Mouse (Mus musculus) myocyte (in vitro differentiated cells): ENCODE results near the gene Sbf2. TPM values are rescaled to one million over a fixed set of nuclear protein-coding genes. Genes with fewer than 3 reads are reported as not detected.
A peak's percentile ranks its signal among the peaks of the same experiment; 100 is the strongest.

Experiments
- H3K27me3 ChIP-seq: one replicate; pipeline ENCODE4 v1.6.1; 2011; ENCODE audit not compliant: control insufficient read depth, insufficient read depth, insufficient read length
- H3K36me3 ChIP-seq: one replicate; pipeline ENCODE4 v1.6.1; 2011; ENCODE audit not compliant: control insufficient read depth, insufficient read depth
- H3K4me2 ChIP-seq: one replicate; pipeline ENCODE4 v1.6.1; 2011; ENCODE audit warnings: low read depth, control low read depth
- H3K4me3 ChIP-seq: one replicate; pipeline ENCODE4 v1.5.1; 2011; ENCODE audit warnings: mild to moderate bottlenecking, control low read depth, moderate library complexity
- H3K79me2 ChIP-seq: one replicate; pipeline ENCODE4 v1.6.1; 2011; ENCODE audit not compliant: control insufficient read depth, insufficient read depth
- H3ac ChIP-seq: one replicate; pipeline ENCODE4 v1.6.1; 2011; ENCODE audit not compliant: control insufficient read depth, insufficient read length
- CEBPB ChIP-seq: IDR thresholded peaks from 2 replicates; pipeline ENCODE4 v1.6.1; 2011; ENCODE audit warnings: mild to moderate bottlenecking, moderate library complexity; ENCODE audit not compliant: poor library complexity, insufficient read depth, severe bottlenecking
- E2F4 ChIP-seq: IDR thresholded peaks from one replicate; pipeline ENCODE4 v1.6.1; 2011; ENCODE audit warnings: mild to moderate bottlenecking, control low read depth, moderate library complexity; ENCODE audit not compliant: insufficient read depth
- MAX ChIP-seq: IDR thresholded peaks from one replicate; pipeline ENCODE4 v1.6.1; 2011; ENCODE audit warnings: low read depth, mild to moderate bottlenecking, control low read depth
- MYOD1 ChIP-seq, 3 experiments: IDR thresholded peaks; one replicate each; pipeline ENCODE4 v1.6.1; 2011; ENCODE audit warnings: control low read depth in 2 of 3, low read depth in 2 of 3, mild to moderate bottlenecking in 2 of 3, moderate library complexity in 1 of 3; ENCODE audit not compliant: insufficient read length in 2 of 3, control insufficient read depth in 1 of 3
- MYOG ChIP-seq, 3 experiments: IDR thresholded peaks; one replicate each; pipeline ENCODE4 v1.6.1; 2011; ENCODE audit warnings: control low read depth in 2 of 3, low read depth in 2 of 3, mild to moderate bottlenecking in 2 of 3; ENCODE audit not compliant: insufficient read length in 2 of 3, control insufficient read depth in 1 of 3, insufficient read depth in 1 of 3
- POLR2A ChIP-seq: IDR thresholded peaks from one replicate; pipeline ENCODE4 v1.6.1; 2011; ENCODE audit warnings: low read depth, mild to moderate bottlenecking, control low read depth, moderate library complexity; ENCODE audit not compliant: insufficient read length
- POLR2AphosphoS2 ChIP-seq: IDR thresholded peaks from one replicate; pipeline ENCODE4 v1.6.1; 2011; ENCODE audit warnings: low read depth, control low read depth; ENCODE audit not compliant: insufficient read length
- REST ChIP-seq: IDR thresholded peaks from one replicate; pipeline ENCODE4 v1.6.1; 2011; ENCODE audit warnings: mild to moderate bottlenecking, control low read depth, moderate library complexity; ENCODE audit not compliant: insufficient read depth, insufficient read length
- SRF ChIP-seq: IDR thresholded peaks from one replicate; pipeline ENCODE4 v1.6.1; 2011; ENCODE audit warnings: low read depth; ENCODE audit not compliant: control insufficient read depth, insufficient read length
- TCF12 ChIP-seq: IDR thresholded peaks from one replicate; pipeline ENCODE4 v1.6.1; 2011; ENCODE audit warnings: mild to moderate bottlenecking, control low read depth; ENCODE audit not compliant: poor library complexity, insufficient read depth, severe bottlenecking
- TCF3 ChIP-seq: IDR thresholded peaks from one replicate; pipeline ENCODE4 v1.6.1; 2011; ENCODE audit warnings: low read depth, control low read depth; ENCODE audit not compliant: insufficient read length
- USF1 ChIP-seq: IDR thresholded peaks from one replicate; pipeline ENCODE4 v1.6.1; 2011; ENCODE audit warnings: low read depth, mild to moderate bottlenecking, control low read depth, moderate library complexity
- polyA plus RNA-seq: library from polyadenylated mRNA; unstranded; fragments of >200 nt; fragmentation: generic; extraction: Trizol; gene quantifications from one replicate; pipeline ENCODE4 v1.2.1, GENCODE M21; 2012; ENCODE audit warnings: missing spikeins

Gene Sbf2
- polyA plus RNA-seq, 1 experiment: 11.3 TPM

- peaks cover 40% of the 10 kb centered on the region for H3K36me3 ChIP-seq
These were observed 301.2 kb downstream of the Sbf2 start for GRCm38 (mm10) chr7:110313392-110314055.

GRCm38 (mm10) chr7:110309246-110309645, 305.5 kb downstream of the Sbf2 start:
- Histone ChIP-seq H3K36me3 (peaks cover 16% of the 10 kb centered on the region), H3K4me2 (no peak overlapping the region), H3K4me3 (no peak overlapping the region), H3K79me2 (no peaks in the 10 kb centered on the region), H3K27me3 (no peaks in the 10 kb centered on the region), H3ac (no peak overlapping the region)
- TF ChIP-seq MAX: no peak
- no peak for TF ChIP-seq POLR2AphosphoS2
- TF ChIP-seq MYOD1 (IDR thresholded peaks at IDR 0.05; ENCODE audit: control insufficient read depth in 1 of 3, insufficient read length in 2 of 3, low read depth in 2 of 3): no peak
- no peak for TF ChIP-seq E2F4
- TF ChIP-seq MYOG (IDR thresholded peaks at IDR 0.05; ENCODE audit: control insufficient read depth in 1 of 3, insufficient read depth in 1 of 3, insufficient read length in 2 of 3, low read depth in 2 of 3): no peak
- TF ChIP-seq TCF3: no peak
- no peak for TF ChIP-seq REST
- no peak for TF ChIP-seq USF1
- TF ChIP-seq CEBPB: no peak
- TF ChIP-seq POLR2A: no peak
- TF ChIP-seq SRF: no peak
- no peak for TF ChIP-seq TCF12

More at GRCm38 (mm10) chr7:110313392-110314055, 301.2 kb downstream of the Sbf2 start:
- no peak overlapping the region for H3K4me3 ChIP-seq
- no peaks in the 10 kb centered on the region for H3K27me3 ChIP-seq
- H3K79me2 ChIP-seq: no peaks in the 10 kb centered on the region
- TF ChIP-seq TCF12 (no peak), MYOG (IDR thresholded peaks at IDR 0.05; ENCODE audit: control insufficient read depth in 1 of 3, insufficient read depth in 1 of 3, insufficient read length in 2 of 3, low read depth in 2 of 3) (peak in 1 of 3 experiments; percentile 39)
- no peak overlapping the region for H3K4me2 ChIP-seq
- H3ac ChIP-seq: no peak overlapping the region

GRCm38 (mm10) chr7:110307741-110308140, 307.0 kb downstream of the Sbf2 start:
- peaks cover 16% of the 10 kb centered on the region for H3K36me3 ChIP-seq
- H3ac ChIP-seq: no peak overlapping the region
- H3K4me2 ChIP-seq: no peak overlapping the region
- H3K79me2 ChIP-seq: no peaks in the 10 kb centered on the region
- no peak overlapping the region for H3K4me3 ChIP-seq
- no peaks in the 10 kb centered on the region for H3K27me3 ChIP-seq
- TF ChIP-seq MYOD1 (IDR thresholded peaks at IDR 0.05; ENCODE audit: control insufficient read depth in 1 of 3, insufficient read length in 2 of 3, low read depth in 2 of 3) (no peak), TCF3 (no peak), USF1 (no peak), REST (no peak), TCF12 (no peak), SRF (no peak), MAX (no peak), MYOG (IDR thresholded peaks at IDR 0.05; ENCODE audit: control insufficient read depth in 1 of 3, insufficient read depth in 1 of 3, insufficient read length in 2 of 3, low read depth in 2 of 3) (no peak), CEBPB (no peak), POLR2AphosphoS2 (no peak), E2F4 (no peak), POLR2A (no peak)

- TF ChIP-seq USF1 (no peak), POLR2A (no peak), MAX (no peak), TCF12 (no peak), TCF3 (no peak), CEBPB (no peak), E2F4 (no peak), SRF (no peak), POLR2AphosphoS2 (no peak), REST (no peak), MYOG (IDR thresholded peaks at IDR 0.05; ENCODE audit: control insufficient read depth in 1 of 3, insufficient read depth in 1 of 3, insufficient read length in 2 of 3, low read depth in 2 of 3) (no peak), MYOD1 (IDR thresholded peaks at IDR 0.05; ENCODE audit: control insufficient read depth in 1 of 3, insufficient read length in 2 of 3, low read depth in 2 of 3) (no peak)
- Histone ChIP-seq H3K79me2 (no peaks in the 10 kb centered on the region), H3K4me2 (no peak overlapping the region), H3K4me3 (no peak overlapping the region), H3K36me3 (peaks cover 6% of the 10 kb centered on the region), H3ac (no peak overlapping the region), H3K27me3 (no peaks in the 10 kb centered on the region)
These were observed 308.4 kb downstream of the Sbf2 start for GRCm38 (mm10) chr7:110306281-110306680.

- Histone ChIP-seq H3K4me2 (no peak overlapping the region), H3K27me3 (no peaks in the 10 kb centered on the region), H3K79me2 (no peaks in the 10 kb centered on the region), H3ac (no peak overlapping the region), H3K36me3 (peaks cover 3% of the 10 kb centered on the region), H3K4me3 (no peak overlapping the region)
- TF ChIP-seq CEBPB (no peak), POLR2AphosphoS2 (no peak), MYOG (IDR thresholded peaks at IDR 0.05; ENCODE audit: control insufficient read depth in 1 of 3, insufficient read depth in 1 of 3, insufficient read length in 2 of 3, low read depth in 2 of 3) (no peak)
These were observed 309.2 kb downstream of the Sbf2 start for GRCm38 (mm10) chr7:110305486-110305885.
